Mouse (Mus musculus) embryonic facial prominence, embryonic 12.5 days (tissue): Measurements from ENCODE around the gene Dnah3. TPM values are rescaled to one million over a fixed set of nuclear protein-coding genes. Genes with fewer than 3 reads are reported as not detected.

ENCODE experiments used
- ATAC-seq: fragments of 200-750 bp; cut with Nextera tagmentation; 2 replicates; pipeline ENCODE4 v1.8.0; 2017; ENCODE audit not compliant: insufficient number of reproducible peaks, insufficient read depth, low FRiP score, low TSS enrichment
- H3K27ac ChIP-seq: fragments of 300-500 bp; sonication (generic); 2 replicates; pipeline ENCODE4 v1.5.1; 2016; ENCODE audit warnings: mild to moderate bottlenecking
- H3K27me3 ChIP-seq: fragments of 300-500 bp; sonication (generic); 2 replicates; pipeline ENCODE4 v1.6.1; 2016; ENCODE audit warnings: mild to moderate bottlenecking, moderate library complexity
- H3K36me3 ChIP-seq: fragments of 300-500 bp; sonication (generic); 2 replicates; pipeline ENCODE4 v1.6.1; 2016; ENCODE audit warnings: mild to moderate bottlenecking
- H3K4me1 ChIP-seq: fragments of 300-500 bp; sonication (generic); 2 replicates; pipeline ENCODE4 v1.6.1; 2016
- H3K4me2 ChIP-seq: fragments of 300-500 bp; sonication (generic); replicated peaks from 2 replicates; pipeline ENCODE4 v1.6.1; 2016; ENCODE audit warnings: mild to moderate bottlenecking, moderate library complexity
- H3K4me3 ChIP-seq: fragments of 300-500 bp; sonication (generic); 2 replicates; pipeline ENCODE4 v1.5.1; 2016; ENCODE audit warnings: mild to moderate bottlenecking
- H3K9ac ChIP-seq: fragments of 300-500 bp; sonication (generic); 2 replicates; pipeline ENCODE4 v1.6.1; 2016; ENCODE audit warnings: mild to moderate bottlenecking, moderate library complexity
- H3K9me3 ChIP-seq: fragments of 300-500 bp; sonication (generic); 2 replicates; pipeline ENCODE4 v1.6.1; 2016; ENCODE audit warnings: mild to moderate bottlenecking, moderate library complexity
- WGBS: fragments of 180-500 bp; shearing (Covaris S2); methylation state at CpG from one replicate; pipeline ENCODE4 v1.1.7; 2016; 5-methylcytosine and 5-hydroxymethylcytosine counted together
- polyA plus RNA-seq: library from polyadenylated mRNA; unstranded; fragments of >200 nt; fragmentation: Nextera tagmentation; extraction: Ambion mirVana; gene quantifications from 2 replicates; pipeline ENCODE4 v1.2.1, GENCODE M21; 2016

Gene Dnah3
- polyA plus RNA-seq, 1 experiment from 2014 or later: not detected

- Histone ChIP-seq H3K4me1 (peaks cover 19% of the 10 kb centered on the region), H3K4me2 (no peak overlapping the region), H3K27me3 (no peaks in the 10 kb centered on the region), H3K4me3 (no peak overlapping the region), H3K9me3 (no peaks in the 10 kb centered on the region), H3K9ac (no peak overlapping the region), H3K36me3 (no peaks in the 10 kb centered on the region), H3K27ac (no peak overlapping the region)
- 88% methylated on average over 4 of the region's 4 CpGs for WGBS
- no peak for ATAC-seq
Measured at GRCm38 (mm10) chr7:119892742-119893141, 202.3 kb downstream of the Dnah3 start.

- no peak overlapping the region for H3K4me2 ChIP-seq
- H3K27me3 ChIP-seq: no peaks in the 10 kb centered on the region
- WGBS: 78% methylated on average over 1 of the region's 1 CpGs
- ATAC-seq: no peak
- no peak overlapping the region for H3K9ac ChIP-seq
- peaks cover 19% of the 10 kb centered on the region for H3K4me1 ChIP-seq
- no peaks in the 10 kb centered on the region for H3K9me3 ChIP-seq
- no peak overlapping the region for H3K27ac ChIP-seq
- H3K36me3 ChIP-seq: no peaks in the 10 kb centered on the region
- no peak overlapping the region for H3K4me3 ChIP-seq
Measured at GRCm38 (mm10) chr7:119892198-119892597, 202.9 kb downstream of the Dnah3 start.

DNA sequence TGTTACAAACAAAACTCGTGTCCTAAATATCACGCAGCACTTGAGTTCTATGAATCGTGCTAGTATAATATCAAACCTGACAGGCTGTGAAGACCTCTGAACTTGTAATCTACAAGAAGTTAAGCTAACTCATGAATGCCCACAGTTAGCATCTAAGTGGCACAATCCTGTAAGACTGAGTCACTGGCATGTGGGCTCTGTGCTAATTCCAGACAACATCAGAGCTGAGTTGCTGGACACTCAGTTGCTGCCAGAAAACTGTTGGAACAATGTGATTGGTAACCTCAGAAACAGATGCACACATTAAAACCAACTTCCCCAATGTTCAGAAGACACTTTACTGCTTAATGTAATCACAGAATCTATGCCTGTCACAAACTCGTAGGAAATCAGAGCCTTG is 207.2 kb downstream of the Dnah3 start:
- H3K4me2 ChIP-seq: no peak overlapping the region
- ATAC-seq: no peak
- H3K36me3 ChIP-seq: no peaks in the 10 kb centered on the region
- H3K27ac ChIP-seq: no peak overlapping the region
- no peaks in the 10 kb centered on the region for H3K9me3 ChIP-seq
- no peaks in the 10 kb centered on the region for H3K4me1 ChIP-seq
- H3K9ac ChIP-seq: no peak overlapping the region
- H3K27me3 ChIP-seq: no peaks in the 10 kb centered on the region
- no peak overlapping the region for H3K4me3 ChIP-seq
- 84% methylated on average over 4 of the region's 4 CpGs for WGBS

- no peak overlapping the region for H3K27ac ChIP-seq
- H3K27me3 ChIP-seq: no peaks in the 10 kb centered on the region
- no peaks in the 10 kb centered on the region for H3K4me1 ChIP-seq
- ATAC-seq: no peak
- no peak overlapping the region for H3K9ac ChIP-seq
- 93% methylated on average over 2 of the region's 2 CpGs for WGBS
- H3K4me3 ChIP-seq: no peak overlapping the region
- no peaks in the 10 kb centered on the region for H3K9me3 ChIP-seq
- 0 out of 2 replicates have a peak, but pooled peaks cover 3% of the 10 kb centered on the region for H3K36me3 ChIP-seq
- H3K4me2 ChIP-seq: no peak overlapping the region
Measured at GRCm38 (mm10) chr7:119881229-119881628, 213.9 kb downstream of the Dnah3 start.

DNA sequence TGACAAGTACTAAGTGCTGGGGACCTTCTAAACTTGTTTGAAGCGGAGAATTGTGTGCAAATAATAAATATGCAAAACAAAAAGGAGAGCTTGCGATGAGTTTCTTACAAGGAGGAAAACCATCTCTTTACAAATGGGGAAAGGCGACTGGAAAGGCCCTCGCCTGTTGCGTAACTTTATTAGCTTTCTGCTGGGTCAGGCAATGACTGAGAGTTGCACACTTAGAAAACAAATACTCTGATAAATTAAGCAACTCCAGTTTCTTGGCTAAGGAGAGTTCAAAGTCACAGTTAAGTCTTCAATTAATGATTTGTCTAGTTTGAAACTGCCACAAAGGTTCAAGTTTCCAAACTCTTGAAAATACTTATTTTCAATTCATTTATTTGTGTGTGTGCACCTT is 214.7 kb downstream of the Dnah3 start:
- Histone ChIP-seq H3K36me3 (0 out of 2 replicates have a peak, but pooled peaks cover 3% of the 10 kb centered on the region), H3K4me1 (no peaks in the 10 kb centered on the region), H3K9ac (no peak overlapping the region), H3K4me3 (no peak overlapping the region), H3K27ac (no peak overlapping the region), H3K9me3 (no peaks in the 10 kb centered on the region), H3K27me3 (no peaks in the 10 kb centered on the region), H3K4me2 (no peak overlapping the region)
- ATAC-seq: no peak
- WGBS: 91% methylated on average over 5 of the region's 5 CpGs

DNA sequence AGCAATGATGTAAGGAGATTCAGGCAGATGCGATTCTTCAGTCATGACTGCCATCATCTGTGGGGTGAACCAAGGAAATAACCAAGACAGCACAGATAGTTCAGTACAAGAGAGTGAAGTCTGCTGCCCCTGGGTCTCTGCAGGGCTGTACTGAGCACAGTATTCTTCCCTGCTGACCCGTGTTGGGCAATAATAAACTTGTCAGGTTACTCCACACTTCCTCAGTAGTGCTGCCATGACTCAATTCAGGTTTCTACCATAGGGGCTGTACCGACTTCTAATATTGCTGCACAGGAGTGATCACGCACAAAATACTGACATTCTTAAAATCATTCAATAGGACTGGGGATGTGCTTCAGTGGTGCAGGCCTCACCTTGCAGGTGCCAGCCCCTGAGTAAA is 215.9 kb downstream of the Dnah3 start:
- H3K9me3 ChIP-seq: no peaks in the 10 kb centered on the region
- H3K4me2 ChIP-seq: no peak overlapping the region
- no peak for ATAC-seq
- 0 out of 2 replicates have a peak, but pooled peaks cover 3% of the 10 kb centered on the region for H3K36me3 ChIP-seq
- H3K27ac ChIP-seq: no peak overlapping the region
- 93% methylated on average over 4 of the region's 4 CpGs for WGBS
- H3K9ac ChIP-seq: no peak overlapping the region
- H3K27me3 ChIP-seq: no peaks in the 10 kb centered on the region
- no peaks in the 10 kb centered on the region for H3K4me1 ChIP-seq
- H3K4me3 ChIP-seq: no peak overlapping the region

- Histone ChIP-seq H3K27me3 (no peaks in the 10 kb centered on the region), H3K9ac (no peak overlapping the region), H3K27ac (no peak overlapping the region), H3K4me3 (no peak overlapping the region), H3K4me1 (no peaks in the 10 kb centered on the region), H3K4me2 (no peak overlapping the region), H3K9me3 (no peaks in the 10 kb centered on the region), H3K36me3 (0 out of 2 replicates have a peak, but pooled peaks cover 8% of the 10 kb centered on the region)
- no peak for ATAC-seq
- 54% methylated on average over 3 of the region's 3 CpGs for WGBS
Measured at GRCm38 (mm10) chr7:119875776-119876440, 219.2 kb downstream of the Dnah3 start.

DNA sequence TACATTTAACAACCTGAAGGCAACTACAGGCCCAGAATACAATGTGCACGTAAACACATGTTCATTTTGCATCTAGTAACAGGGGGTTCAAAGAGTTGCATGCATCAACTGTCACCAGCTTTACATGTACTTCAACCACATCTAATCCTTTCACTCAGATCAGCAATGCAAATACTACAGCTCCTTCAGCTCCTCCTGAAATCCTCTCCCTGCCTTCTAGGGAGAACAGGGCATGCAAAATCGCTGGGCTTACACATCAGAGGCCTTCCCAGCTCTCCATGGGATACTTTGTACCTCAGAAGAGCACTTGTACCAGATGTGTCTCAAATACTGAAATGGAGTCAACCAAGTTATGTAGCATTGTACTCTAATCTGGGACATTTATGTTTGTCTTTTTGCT is 222.0 kb downstream of the Dnah3 start:
- Histone ChIP-seq H3K9ac (no peak overlapping the region), H3K9me3 (no peaks in the 10 kb centered on the region), H3K4me1 (no peaks in the 10 kb centered on the region), H3K4me3 (no peak overlapping the region), H3K27me3 (no peaks in the 10 kb centered on the region), H3K27ac (no peak overlapping the region), H3K4me2 (no peak overlapping the region), H3K36me3 (0 out of 2 replicates have a peak, but pooled peaks cover 8% of the 10 kb centered on the region)
- ATAC-seq: no peak
- 53% methylated on average over 2 of the region's 2 CpGs for WGBS

Other genes with a start within 250 kb of the Dnah3 start
- gene Lyrm1, start 199.4 kb downstream of the Dnah3 start, polyA plus RNA-seq: 11.0 and 11.5 TPM in 2 replicates
- gene Dcun1d3, start 199.0 kb downstream of the Dnah3 start, polyA plus RNA-seq: 12.5 and 13.4 TPM in 2 replicates
- 27.1 and 27.4 TPM in 2 replicates for gene Tmem159, start 7.1 kb upstream of the Dnah3 start, polyA plus RNA-seq
- gene Zp2, start 50.0 kb upstream of the Dnah3 start, polyA plus RNA-seq: 0.10 TPM in 1 of 2 replicates, not detected in the other
- gene Anks4b, start 78.6 kb upstream of the Dnah3 start, polyA plus RNA-seq: 0.10 TPM in 1 of 2 replicates, not detected in the other
- gene Crym, start 106.8 kb upstream of the Dnah3 start, polyA plus RNA-seq: 77.7 and 109 TPM in 2 replicates
- not detected in 2 replicates for gene Abca14, start 108.7 kb upstream of the Dnah3 start, polyA plus RNA-seq
- gene Abca15, start 233.4 kb upstream of the Dnah3 start, polyA plus RNA-seq: not detected in 2 replicates